Mouse (Mus musculus): ENCODE measurements around the gene Samd8. TPM values are rescaled to one million over a fixed set of nuclear protein-coding genes. Genes with fewer than 3 reads are reported as not detected.

The Samd8 gene
- polyA plus RNA-seq, 1 experiment from 2014 or later = 7.1 TPM

DNA sequence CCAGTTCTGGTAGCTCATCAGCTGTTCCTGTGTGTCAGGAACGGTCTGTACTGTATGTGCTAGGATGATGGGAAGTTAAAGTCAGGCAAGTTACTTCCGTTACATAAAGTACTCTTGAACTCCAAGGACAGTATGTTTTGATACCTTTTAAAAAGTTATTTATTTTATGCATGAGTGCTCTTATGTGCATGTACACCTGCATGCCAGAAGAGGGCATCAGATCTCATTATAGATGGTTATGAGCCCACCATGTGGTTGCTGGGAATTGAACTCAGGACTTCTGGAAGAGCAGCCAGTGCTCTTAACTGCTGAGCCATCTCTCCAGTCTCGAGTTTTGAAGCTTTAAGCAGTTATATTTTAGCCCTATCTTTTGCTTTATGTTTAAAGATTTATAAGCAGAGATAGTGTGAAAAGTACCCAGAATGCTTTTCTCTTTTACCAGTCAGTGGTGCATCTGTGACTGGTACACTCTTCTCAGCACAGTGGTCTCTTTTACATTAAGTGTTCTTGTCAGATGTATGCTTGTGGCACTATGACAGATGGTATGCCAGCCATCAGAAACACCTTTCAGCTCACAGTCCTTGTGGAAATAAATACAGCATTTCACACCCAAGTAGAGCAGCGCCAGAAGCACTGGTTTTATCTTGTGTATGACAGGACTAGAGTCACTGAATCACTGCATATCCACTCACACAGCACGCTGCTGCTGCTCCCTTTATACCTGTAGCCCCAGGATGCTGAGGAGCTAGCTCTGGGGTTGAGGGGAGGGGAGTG, 91.7 kb downstream of the Samd8 start:
- Histone ChIP-seq H3K4me3 (ENCODE audit: low read depth, low read length) (no peak overlapping the region), H3K9ac (replicated peaks; ENCODE audit: low read depth) (no peak overlapping the region), H3K4me2 (replicated peaks; ENCODE audit: low read depth, low read length) (no peak overlapping the region), H3K9me3 (ENCODE audit: low read length) (no peaks in the 10 kb centered on the region), H3K27me3 (replicated peaks; ENCODE audit: insufficient read depth, low read length) (no peaks in the 10 kb centered on the region), H3K36me3 (ENCODE audit: insufficient read depth, low read length) (peaks cover 51% of the 10 kb centered on the region), H3K4me1 (ENCODE audit: insufficient read depth, low read depth, low read length) (no peaks in the 10 kb centered on the region), H3K27ac (ENCODE audit: low read length) (no peak overlapping the region)
- WGBS = 71% methylated on average over 5 of the region's 5 CpGs
- DNase-seq (ENCODE audit: low spot score) = no peak
- TF ChIP-seq EP300 (IDR thresholded peaks at IDR 0.05) (peak; percentile 17; the same call in 1 of the 2 replicates), CTCF (IDR thresholded peaks at IDR 0.05) (peak; percentile 38)
- no peak for ATAC-seq

DNA sequence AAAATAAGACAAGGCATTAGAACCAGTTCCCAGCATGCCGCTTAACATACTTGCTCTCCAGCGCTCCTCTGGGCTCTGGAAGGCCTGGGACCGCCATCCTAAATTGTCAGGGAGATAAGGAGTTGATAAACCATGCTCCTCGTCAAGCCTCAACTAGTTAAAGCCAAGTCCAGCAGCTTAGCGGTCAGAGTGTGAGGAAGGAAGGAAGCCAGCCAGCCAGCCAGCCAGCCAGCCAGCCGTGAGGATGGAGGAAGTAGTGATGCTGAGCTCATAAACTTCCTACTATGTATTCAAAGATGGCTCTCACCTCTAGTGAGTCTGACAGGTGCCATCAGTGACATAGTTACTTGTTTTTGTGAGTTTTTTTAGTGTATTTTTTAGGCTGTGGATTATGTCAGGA, 92.9 kb downstream of the Samd8 start:
- no peak for TF ChIP-seq EP300 (IDR thresholded peaks at IDR 0.05)
- no peak for TF ChIP-seq CTCF (IDR thresholded peaks at IDR 0.05)
- ATAC-seq (no peak), DNase-seq (ENCODE audit: low spot score) (no peak)
- Histone ChIP-seq H3K27ac (ENCODE audit: low read length) (no peak overlapping the region), H3K4me3 (ENCODE audit: low read depth, low read length) (no peak overlapping the region), H3K9me3 (ENCODE audit: low read length) (no peaks in the 10 kb centered on the region), H3K36me3 (ENCODE audit: insufficient read depth, low read length) (peaks cover 44% of the 10 kb centered on the region), H3K9ac (replicated peaks; ENCODE audit: low read depth) (no peak overlapping the region), H3K4me1 (ENCODE audit: insufficient read depth, low read depth, low read length) (peaks cover 5% of the 10 kb centered on the region; the same call in 1 of the 2 replicates), H3K4me2 (replicated peaks; ENCODE audit: low read depth, low read length) (no peak overlapping the region), H3K27me3 (replicated peaks; ENCODE audit: insufficient read depth, low read length) (no peaks in the 10 kb centered on the region)
- 41% methylated on average over 6 of the region's 6 CpGs for WGBS

DNA sequence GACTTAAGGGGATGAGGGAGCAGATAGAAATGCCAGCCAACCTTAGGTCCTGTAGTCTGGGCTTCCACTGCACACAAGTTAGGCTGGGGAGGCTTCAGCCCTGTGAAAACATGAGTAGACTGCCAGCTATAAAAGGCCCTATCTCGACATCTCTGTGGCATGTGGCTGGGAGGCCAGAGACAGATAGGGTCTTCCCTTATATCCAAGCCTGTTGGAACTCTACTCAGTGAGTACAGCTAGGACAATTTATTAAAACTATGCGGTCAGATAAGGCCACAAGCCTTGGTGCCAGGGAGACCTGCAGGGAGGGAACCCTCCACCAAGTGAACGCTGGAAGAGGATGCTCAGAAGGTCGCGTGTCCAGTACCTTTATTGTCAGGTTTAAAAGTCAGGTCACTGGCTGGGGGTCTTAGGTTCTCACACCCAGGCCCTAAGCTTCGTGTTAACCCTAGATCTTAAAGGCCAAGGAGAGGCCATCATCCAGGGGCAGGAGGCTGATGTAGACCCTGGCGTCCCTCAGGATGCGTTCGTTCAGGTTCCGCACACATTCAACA, 96.6 kb downstream of the Samd8 start:
- Histone ChIP-seq H3K27ac (ENCODE audit: low read length) (no peak overlapping the region), H3K4me2 (replicated peaks; ENCODE audit: low read depth, low read length) (peak overlapping the region; percentile 92), H3K4me1 (ENCODE audit: insufficient read depth, low read depth, low read length) (peaks cover 7% of the 10 kb centered on the region; the same call in 1 of the 2 replicates), H3K27me3 (replicated peaks; ENCODE audit: insufficient read depth, low read length) (no peaks in the 10 kb centered on the region), H3K4me3 (ENCODE audit: low read depth, low read length) (peak overlapping the region; percentile 56), H3K9ac (replicated peaks; ENCODE audit: low read depth) (no peak overlapping the region), H3K36me3 (ENCODE audit: insufficient read depth, low read length) (peaks cover 19% of the 10 kb centered on the region), H3K9me3 (ENCODE audit: low read length) (no peaks in the 10 kb centered on the region)
- ATAC-seq = no peak
- WGBS = 17% methylated on average over 10 of the region's 10 CpGs
- TF ChIP-seq EP300 (IDR thresholded peaks at IDR 0.05) (no peak), CTCF (IDR thresholded peaks at IDR 0.05) (no peak)
- DNase-seq (ENCODE audit: low spot score) = no peak

DNA sequence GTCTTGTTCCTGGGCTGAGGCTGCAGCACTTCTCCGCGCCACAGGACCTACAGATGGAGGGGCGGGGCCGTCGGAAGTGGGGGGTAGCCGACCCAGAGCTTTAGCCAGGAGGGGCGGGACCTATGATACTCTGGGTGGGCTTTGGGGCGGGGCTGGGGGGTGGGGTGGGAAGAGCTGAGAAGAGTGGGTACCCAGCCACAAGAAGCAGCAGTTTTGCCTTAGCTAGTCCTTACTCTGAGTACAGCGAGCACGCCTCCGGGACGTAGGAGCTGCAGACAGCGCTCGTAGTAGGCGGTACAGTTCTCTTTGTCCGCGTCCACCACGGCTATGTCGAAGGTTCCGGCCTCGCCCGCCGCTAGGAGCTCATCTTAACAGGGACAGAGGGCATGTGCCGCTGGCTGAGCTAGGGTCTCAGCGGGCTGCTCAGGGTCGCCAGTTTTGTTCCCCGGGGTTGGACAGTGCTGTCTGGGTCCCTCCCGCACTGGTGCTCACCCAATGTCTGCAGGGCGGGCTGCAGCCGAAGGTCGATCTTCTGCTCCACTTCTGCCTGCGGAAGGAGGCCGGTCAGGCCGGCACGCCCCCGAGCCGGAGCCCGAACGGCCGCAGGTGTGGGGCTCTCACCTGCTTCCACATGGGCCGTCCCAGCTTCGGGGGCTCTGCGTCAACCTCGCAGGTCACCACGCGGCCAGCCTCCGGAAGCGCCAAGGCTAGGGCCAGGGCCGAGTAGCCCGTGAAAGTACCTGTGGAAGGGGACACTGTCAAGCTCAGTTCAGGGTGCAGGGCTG, 97.2 kb downstream of the Samd8 start:
- TF ChIP-seq EP300 (IDR thresholded peaks at IDR 0.05) (no peak), CTCF (IDR thresholded peaks at IDR 0.05) (no peak)
- Histone ChIP-seq H3K4me3 (ENCODE audit: low read depth, low read length) (peak overlapping the region; percentile 56), H3K27me3 (replicated peaks; ENCODE audit: insufficient read depth, low read length) (no peaks in the 10 kb centered on the region), H3K4me2 (replicated peaks; ENCODE audit: low read depth, low read length) (peak overlapping the region; percentile 92), H3K36me3 (ENCODE audit: insufficient read depth, low read length) (peaks cover 19% of the 10 kb centered on the region; the same call in 1 of the 2 replicates), H3K4me1 (ENCODE audit: insufficient read depth, low read depth, low read length) (peaks cover 12% of the 10 kb centered on the region; the same call in 1 of the 2 replicates), H3K9ac (replicated peaks; ENCODE audit: low read depth) (0 out of 2 replicates have a peak overlapping the region, but pooled peaks have one; percentile 23), H3K9me3 (ENCODE audit: low read length) (no peaks in the 10 kb centered on the region), H3K27ac (ENCODE audit: low read length) (no peak overlapping the region)
- DNase-seq (ENCODE audit: low spot score) (peak; percentile 57), ATAC-seq (peak; percentile 22)
- WGBS = 1% methylated on average over 49 of the region's 50 CpGs

Other genes starting within 250 kb of the Samd8 start
- gene Dupd1, start 36.0 kb upstream of the Samd8 start, polyA plus RNA-seq (2015; fragmentation: Nextera tagmentation; extraction: Ambion mirVana) = 0.16 and 0.24 TPM in 2 replicates
- gene Dusp13, start 650 bp downstream of the Samd8 start, polyA plus RNA-seq (2015; fragmentation: Nextera tagmentation; extraction: Ambion mirVana) = 0.20 and 0.29 TPM in 2 replicates
- gene Vdac2, start 74.7 kb downstream of the Samd8 start, polyA plus RNA-seq (2015; fragmentation: Nextera tagmentation; extraction: Ambion mirVana) = 220 and 221 TPM in 2 replicates
- gene Comtd1, start 98.4 kb downstream of the Samd8 start, polyA plus RNA-seq (2015; fragmentation: Nextera tagmentation; extraction: Ambion mirVana) = 13.0 and 14.7 TPM in 2 replicates
- 16.7 and 18.6 TPM in 2 replicates for gene Zfp503, start 239.1 kb downstream of the Samd8 start, polyA plus RNA-seq (2015; fragmentation: Nextera tagmentation; extraction: Ambion mirVana)